Mouse (Mus musculus): ENCODE results near the gene Lrrc28. TPM values are rescaled to one million over a fixed set of nuclear protein-coding genes. Genes with fewer than 3 reads are reported as not detected.
A peak's percentile ranks its signal among the peaks of the same experiment; 100 is the strongest.

Gene Lrrc28
- 36.3 and 38.7 TPM in 2 replicates for polyA plus RNA-seq (2012; rRNA removed)

DNA sequence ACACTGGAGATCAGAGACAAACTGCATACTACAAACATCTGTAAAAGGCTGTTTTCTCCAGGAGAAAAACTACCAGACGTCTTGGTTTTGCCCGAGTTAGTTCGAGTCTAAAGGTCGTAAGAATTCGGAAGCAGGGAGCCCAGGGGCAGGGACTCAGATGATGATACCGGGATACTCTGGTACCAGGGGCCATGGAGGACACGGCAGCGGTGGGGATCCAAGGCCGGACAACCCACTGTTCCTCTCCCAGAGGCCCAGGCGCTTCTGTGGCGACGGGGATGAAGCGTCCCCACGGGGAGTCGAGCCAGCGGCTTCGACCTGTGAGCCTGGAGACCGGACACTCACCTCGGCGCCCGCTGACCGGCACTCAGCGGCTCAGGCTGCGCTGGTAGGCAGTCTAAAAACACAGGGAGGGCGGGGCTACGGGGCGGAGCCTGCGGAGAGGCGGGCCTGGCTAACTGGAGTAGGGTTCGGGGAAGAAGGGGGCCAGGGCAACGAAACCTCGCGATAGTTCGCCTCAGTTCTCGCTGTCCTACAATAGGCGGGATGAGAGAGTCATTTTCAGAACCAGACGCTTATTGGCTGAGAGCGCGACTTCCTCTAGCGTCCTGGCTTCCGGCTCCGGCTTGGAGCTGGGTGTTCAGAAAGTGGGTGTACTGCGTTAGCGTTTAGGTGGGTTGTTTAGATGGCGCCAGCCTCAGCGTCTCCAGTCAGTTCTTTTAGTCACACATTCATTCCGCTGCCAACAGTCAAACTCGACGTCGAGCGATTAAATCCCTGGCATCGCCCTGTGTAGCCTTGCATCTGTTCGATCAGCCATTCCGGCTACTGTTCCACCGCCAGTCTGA lies at the start of gene Lrrc28:
Gene Lrrc28, minus strand, starts transcription at position 436 of the 848 bp plus-strand sequence.
- Histone ChIP-seq H3K4me3 (replicated peaks; ENCODE audit: insufficient read depth, low read depth, low read length) (peak within 1 kb of the TSS; percentile 93), H3K27me3 (ENCODE audit: control insufficient read depth, insufficient read depth, low read length) (no peaks in the 10 kb centered on the region), H3K4me1 (ENCODE audit: control insufficient read depth, insufficient read depth, low read length) (no peaks in the 10 kb centered on the region; the same call in 1 of the 2 replicates), H3K27ac (ENCODE audit: insufficient read depth, low read length) (peak within 1 kb of the TSS; percentile 65)
- TF ChIP-seq CTCF (IDR thresholded peaks at IDR 0.05; ENCODE audit: borderline replicate concordance, insufficient read depth, low read depth, low read length), result no peak
- peak; percentile 98 for TF ChIP-seq POLR2A (IDR thresholded peaks at IDR 0.05; ENCODE audit: borderline replicate concordance, insufficient read depth, low read length)
- DNase-seq, result peak; percentile 99
- WGBS, result under 1% methylated on average over 55 of the region's 55 CpGs

DNA sequence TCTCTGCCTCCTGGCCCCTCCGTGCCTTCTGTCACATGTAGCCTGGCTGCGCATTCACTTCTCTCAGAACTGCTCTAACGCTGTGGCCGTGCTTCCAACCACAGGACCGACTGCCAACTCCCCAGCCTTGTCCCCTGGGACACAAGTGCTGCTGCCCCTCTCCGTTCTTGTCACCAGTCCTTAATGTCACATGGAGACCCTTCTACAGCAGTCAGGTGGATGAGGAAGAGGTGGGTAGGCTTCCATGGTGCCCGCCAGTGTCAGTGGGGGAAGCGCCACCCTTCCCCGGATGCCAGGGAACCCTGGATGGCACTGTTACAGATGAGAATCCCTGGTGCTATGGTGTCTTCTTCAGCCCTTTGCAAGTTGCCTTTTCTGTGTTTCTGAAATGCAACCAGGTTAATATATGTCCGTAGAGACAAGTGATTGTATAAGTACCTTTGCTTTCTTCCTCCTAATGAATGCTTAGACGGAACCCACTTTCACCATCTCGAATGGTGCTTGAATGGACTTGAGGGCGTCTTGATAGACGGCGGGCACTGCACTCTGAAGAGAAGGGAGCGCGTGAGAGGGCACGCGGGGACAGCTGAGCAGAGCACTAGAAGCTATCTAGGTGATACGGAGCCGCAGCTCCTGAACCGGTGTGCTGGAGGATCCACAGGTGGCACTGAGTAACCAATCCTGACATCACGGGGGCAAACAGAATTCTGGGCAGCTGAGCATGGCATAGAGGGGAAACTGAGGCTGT lies 47.9 kb upstream of the Lrrc28 start:
- Histone ChIP-seq H3K4me3 (replicated peaks; ENCODE audit: insufficient read depth, low read depth, low read length) (no peak overlapping the region), H3K27me3 (ENCODE audit: control insufficient read depth, insufficient read depth, low read length) (no peaks in the 10 kb centered on the region), H3K4me1 (ENCODE audit: control insufficient read depth, insufficient read depth, low read length) (no peaks in the 10 kb centered on the region), H3K27ac (ENCODE audit: insufficient read depth, low read length) (no peak overlapping the region)
- DNase-seq, result no peak
- TF ChIP-seq CTCF (IDR thresholded peaks at IDR 0.05; ENCODE audit: borderline replicate concordance, insufficient read depth, low read depth, low read length) (no peak), POLR2A (IDR thresholded peaks at IDR 0.05; ENCODE audit: borderline replicate concordance, insufficient read depth, low read length) (no peak)
- 74% methylated on average over 23 of the region's 23 CpGs for WGBS

DNA sequence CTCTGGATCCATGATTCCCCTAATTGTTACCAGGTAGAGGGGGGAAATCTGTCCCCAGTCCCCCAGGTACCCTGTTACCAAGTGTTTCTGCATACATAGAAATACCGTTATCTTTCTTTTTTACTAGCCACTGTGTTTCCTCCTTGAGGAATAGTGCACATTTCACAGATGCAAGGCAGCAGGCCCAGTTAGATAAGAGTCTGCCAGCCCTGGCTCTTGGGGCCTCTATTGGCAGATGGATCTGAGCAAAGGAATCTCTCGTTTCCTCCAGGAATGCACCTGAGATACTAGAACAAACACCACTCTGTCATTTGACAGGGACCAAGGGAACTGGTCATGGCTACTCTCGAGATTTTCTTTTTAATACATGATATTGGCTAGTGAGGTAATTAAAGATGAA lies 47.1 kb upstream of the Lrrc28 start:
- H3K27ac ChIP-seq (ENCODE audit: insufficient read depth, low read length), result no peak overlapping the region
- TF ChIP-seq POLR2A (IDR thresholded peaks at IDR 0.05; ENCODE audit: borderline replicate concordance, insufficient read depth, low read length) (no peak), CTCF (IDR thresholded peaks at IDR 0.05; ENCODE audit: borderline replicate concordance, insufficient read depth, low read depth, low read length) (no peak)
- no peak for DNase-seq
- H3K4me3 ChIP-seq (replicated peaks; ENCODE audit: insufficient read depth, low read depth, low read length), result no peak overlapping the region
- H3K4me1 ChIP-seq (ENCODE audit: control insufficient read depth, insufficient read depth, low read length), result no peaks in the 10 kb centered on the region
- no peaks in the 10 kb centered on the region for H3K27me3 ChIP-seq (ENCODE audit: control insufficient read depth, insufficient read depth, low read length)
- WGBS, result 68% methylated on average over 3 of the region's 3 CpGs

DNA sequence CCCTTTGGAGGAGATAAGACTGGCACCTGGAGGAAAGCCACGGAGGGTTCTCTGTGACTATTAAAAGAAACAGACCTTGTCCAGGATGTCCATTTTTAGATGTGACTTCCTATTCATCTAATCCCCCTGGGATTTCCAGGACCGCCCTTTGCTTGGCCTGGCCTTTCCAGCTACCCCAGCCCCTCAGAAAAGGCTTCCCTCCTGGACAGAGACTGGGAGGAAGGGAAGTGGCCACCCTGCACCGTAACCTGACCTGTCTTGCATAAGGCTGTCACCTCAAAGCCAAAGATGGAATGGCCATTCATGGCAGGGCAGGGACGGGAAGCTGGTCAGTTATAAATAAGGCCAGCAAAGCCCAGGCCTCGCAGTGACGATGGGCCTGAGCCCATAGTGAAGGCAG lies 46.0 kb upstream of the Lrrc28 start:
- TF ChIP-seq POLR2A (IDR thresholded peaks at IDR 0.05; ENCODE audit: borderline replicate concordance, insufficient read depth, low read length) (no peak), CTCF (IDR thresholded peaks at IDR 0.05; ENCODE audit: borderline replicate concordance, insufficient read depth, low read depth, low read length) (no peak)
- Histone ChIP-seq H3K27me3 (ENCODE audit: control insufficient read depth, insufficient read depth, low read length) (no peaks in the 10 kb centered on the region), H3K4me1 (ENCODE audit: control insufficient read depth, insufficient read depth, low read length) (no peaks in the 10 kb centered on the region), H3K27ac (ENCODE audit: insufficient read depth, low read length) (no peak overlapping the region), H3K4me3 (replicated peaks; ENCODE audit: insufficient read depth, low read depth, low read length) (no peak overlapping the region)
- no peak for DNase-seq
- 81% methylated on average over 6 of the region's 6 CpGs for WGBS

DNA sequence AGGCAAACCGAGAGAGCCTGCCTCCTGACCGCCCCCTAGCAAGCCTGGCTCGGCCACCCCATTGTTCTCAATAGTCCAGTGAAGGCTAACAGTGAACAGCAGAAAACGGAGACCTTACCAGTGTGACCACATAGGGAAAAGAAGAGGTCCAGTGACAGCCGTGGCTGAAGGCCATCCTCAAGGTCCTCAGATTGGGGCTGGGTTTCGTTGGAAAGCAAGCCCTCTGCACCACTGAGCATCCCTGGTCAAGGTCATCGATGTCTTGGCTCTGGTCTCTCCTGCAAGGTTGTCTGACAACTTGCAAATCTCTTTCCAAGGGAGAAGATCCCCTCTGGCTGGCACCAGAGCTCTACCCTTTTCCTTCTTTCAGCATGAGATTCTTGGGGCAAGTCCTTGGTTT lies 44.7 kb upstream of the Lrrc28 start:
- TF ChIP-seq POLR2A (IDR thresholded peaks at IDR 0.05; ENCODE audit: borderline replicate concordance, insufficient read depth, low read length), result no peak
- no peak for TF ChIP-seq CTCF (IDR thresholded peaks at IDR 0.05; ENCODE audit: borderline replicate concordance, insufficient read depth, low read depth, low read length)
- H3K4me3 ChIP-seq (replicated peaks; ENCODE audit: insufficient read depth, low read depth, low read length), result no peak overlapping the region
- H3K27me3 ChIP-seq (ENCODE audit: control insufficient read depth, insufficient read depth, low read length), result no peaks in the 10 kb centered on the region
- no peak overlapping the region for H3K27ac ChIP-seq (ENCODE audit: insufficient read depth, low read length)
- 76% methylated on average over 7 of the region's 7 CpGs for WGBS
- H3K4me1 ChIP-seq (ENCODE audit: control insufficient read depth, insufficient read depth, low read length), result no peaks in the 10 kb centered on the region
- DNase-seq, result no peak

DNA sequence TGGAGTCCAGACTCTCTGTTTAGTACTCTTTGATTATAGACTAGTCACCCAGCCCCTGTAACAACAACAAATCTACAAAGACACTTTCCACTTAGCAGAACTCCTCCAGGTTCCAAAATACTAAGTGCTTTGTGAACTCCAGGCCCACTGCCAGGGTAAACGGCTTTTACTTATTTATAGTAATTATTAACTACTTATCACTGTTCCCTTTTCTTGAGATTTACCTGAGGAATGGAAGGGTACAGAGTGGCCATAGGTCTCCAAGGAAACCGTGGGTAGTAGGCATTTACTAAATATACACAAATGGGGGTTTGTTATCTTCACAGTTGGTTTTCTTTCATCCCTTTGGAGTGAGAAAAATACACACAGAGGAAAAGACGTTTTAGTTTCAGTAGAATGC lies 43.2 kb upstream of the Lrrc28 start:
- Histone ChIP-seq H3K4me1 (ENCODE audit: control insufficient read depth, insufficient read depth, low read length) (no peaks in the 10 kb centered on the region), H3K27me3 (ENCODE audit: control insufficient read depth, insufficient read depth, low read length) (no peaks in the 10 kb centered on the region), H3K27ac (ENCODE audit: insufficient read depth, low read length) (no peak overlapping the region), H3K4me3 (replicated peaks; ENCODE audit: insufficient read depth, low read depth, low read length) (no peak overlapping the region)
- DNase-seq, result no peak
- WGBS, result 64% methylated on average over 3 of the region's 3 CpGs
- TF ChIP-seq POLR2A (IDR thresholded peaks at IDR 0.05; ENCODE audit: borderline replicate concordance, insufficient read depth, low read length), result no peak
- TF ChIP-seq CTCF (IDR thresholded peaks at IDR 0.05; ENCODE audit: borderline replicate concordance, insufficient read depth, low read depth, low read length), result no peak

DNA sequence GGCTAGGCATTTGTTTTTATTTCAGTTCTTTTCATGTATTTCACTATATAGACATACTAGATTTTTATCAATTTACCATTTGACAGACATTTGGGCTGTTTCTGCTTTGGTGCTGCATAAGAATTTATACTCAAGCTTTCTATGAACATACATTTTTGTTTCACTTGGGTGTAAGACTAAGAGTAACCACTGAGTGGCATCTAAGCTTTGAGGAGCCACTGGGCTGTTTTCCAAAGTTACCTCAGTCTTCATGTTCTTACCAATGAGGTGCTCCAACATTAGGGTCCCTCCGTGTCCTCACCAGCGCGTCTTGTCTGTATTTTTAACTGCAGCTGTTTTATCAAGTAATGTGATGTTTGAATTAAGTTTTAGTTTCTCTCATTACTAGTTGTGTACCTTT lies 41.5 kb upstream of the Lrrc28 start:
- Histone ChIP-seq H3K4me1 (ENCODE audit: control insufficient read depth, insufficient read depth, low read length) (no peaks in the 10 kb centered on the region), H3K27me3 (ENCODE audit: control insufficient read depth, insufficient read depth, low read length) (no peaks in the 10 kb centered on the region), H3K4me3 (replicated peaks; ENCODE audit: insufficient read depth, low read depth, low read length) (no peak overlapping the region), H3K27ac (ENCODE audit: insufficient read depth, low read length) (no peak overlapping the region)
- DNase-seq, result no peak
- 96% methylated on average over 3 of the region's 3 CpGs for WGBS
- no peak for TF ChIP-seq POLR2A (IDR thresholded peaks at IDR 0.05; ENCODE audit: borderline replicate concordance, insufficient read depth, low read length)
- TF ChIP-seq CTCF (IDR thresholded peaks at IDR 0.05; ENCODE audit: borderline replicate concordance, insufficient read depth, low read depth, low read length), result no peak
